Mouse (Mus musculus) midbrain, embryonic 12.5 days (tissue): ENCODE measurements around the gene Rab11fip4. TPM values are rescaled to one million over a fixed set of nuclear protein-coding genes. Genes with fewer than 3 reads are reported as not detected.

Experiments used
- ATAC-seq: fragments of 200-750 bp; cut with Nextera tagmentation; 2 replicates; pipeline ENCODE4 v1.8.0; 2017; ENCODE audit warnings: low read depth, moderate TSS enrichment, moderate library complexity; ENCODE audit not compliant: low FRiP score
- H3K27ac ChIP-seq: fragments of 300-500 bp; sonication (generic); replicated peaks from 2 replicates; pipeline ENCODE4 v1.5.1; 2016; ENCODE audit warnings: mild to moderate bottlenecking
- H3K27me3 ChIP-seq: fragments of 300-500 bp; sonication (generic); 2 replicates; pipeline ENCODE4 v1.6.1; 2016; ENCODE audit warnings: mild to moderate bottlenecking
- H3K36me3 ChIP-seq: fragments of 300-500 bp; sonication (generic); 2 replicates; pipeline ENCODE4 v1.6.1; 2016
- H3K4me1 ChIP-seq: fragments of 300-500 bp; sonication (generic); 2 replicates; pipeline ENCODE4 v1.6.1; 2016
- H3K4me2 ChIP-seq: fragments of 300-500 bp; sonication (generic); replicated peaks from 2 replicates; pipeline ENCODE4 v1.6.1; 2016; ENCODE audit warnings: mild to moderate bottlenecking, moderate library complexity
- H3K4me3 ChIP-seq: fragments of 300-500 bp; sonication (generic); 2 replicates; pipeline ENCODE4 v1.5.1; 2016; ENCODE audit warnings: mild to moderate bottlenecking
- H3K9ac ChIP-seq: fragments of 300-500 bp; sonication (generic); replicated peaks from 2 replicates; pipeline ENCODE4 v1.6.1; 2016; ENCODE audit warnings: mild to moderate bottlenecking, moderate library complexity
- H3K9me3 ChIP-seq: fragments of 300-500 bp; sonication (generic); 2 replicates; pipeline ENCODE4 v1.6.1; 2016; ENCODE audit warnings: mild to moderate bottlenecking
- WGBS: fragments of 180-500 bp; shearing (Covaris S2); methylation state at CpG from one replicate; pipeline ENCODE4 v1.1.7; 2016; 5-methylcytosine and 5-hydroxymethylcytosine counted together
- polyA plus RNA-seq: library from polyadenylated mRNA; unstranded; fragments of >200 nt; fragmentation: Nextera tagmentation; extraction: Ambion mirVana; gene quantifications from 2 replicates; pipeline ENCODE4 v1.2.1, GENCODE M21; 2016

The Rab11fip4 gene
- polyA plus RNA-seq, 1 experiment from 2014 or later = 20.6 TPM

DNA sequence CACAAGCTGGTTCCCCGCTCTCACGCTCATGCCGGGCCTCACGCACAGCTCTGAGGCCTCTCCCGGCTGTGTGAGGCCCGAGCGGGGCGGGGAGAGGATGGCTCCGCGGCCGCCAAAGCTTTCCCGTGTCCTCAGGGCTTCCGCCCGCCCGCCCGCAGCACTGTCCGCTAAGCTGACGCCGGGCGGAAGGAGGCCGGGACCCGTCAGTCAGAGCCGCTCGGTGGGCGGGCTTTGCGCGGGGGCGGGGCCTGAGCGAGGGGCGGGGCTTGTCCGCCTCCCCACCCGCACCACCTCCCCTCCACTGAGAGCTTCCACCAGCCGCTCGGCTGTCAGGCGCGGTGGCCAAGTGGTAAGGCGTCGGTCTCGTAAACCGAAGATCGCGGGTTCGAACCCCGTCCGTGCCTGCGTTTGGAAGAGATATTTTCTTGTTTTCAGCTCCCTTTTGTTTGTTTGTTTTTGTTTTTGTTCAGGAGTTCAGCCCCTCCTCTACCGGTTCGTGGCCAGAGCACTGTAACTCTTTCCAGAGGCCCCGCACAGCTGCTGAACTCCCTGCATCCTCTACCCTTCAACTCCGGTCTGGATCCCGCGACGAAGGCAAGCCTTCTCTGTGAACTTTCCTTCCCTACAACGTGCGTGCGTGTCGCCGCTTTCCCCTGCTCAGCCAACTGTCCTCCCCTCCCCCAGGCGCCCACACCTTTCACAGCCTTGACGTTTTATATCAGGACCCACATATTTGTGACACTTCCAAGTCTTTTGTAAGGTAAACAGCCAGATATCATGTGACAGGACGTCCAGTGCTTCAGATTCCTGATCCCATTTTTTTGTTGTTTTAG, 113.5 kb downstream of the Rab11fip4 start:
- under 1% methylated on average over 54 of the region's 61 CpGs for WGBS
- H3K4me1 ChIP-seq = peaks cover 27% of the 10 kb centered on the region
- H3K9me3 ChIP-seq = no peaks in the 10 kb centered on the region

DNA sequence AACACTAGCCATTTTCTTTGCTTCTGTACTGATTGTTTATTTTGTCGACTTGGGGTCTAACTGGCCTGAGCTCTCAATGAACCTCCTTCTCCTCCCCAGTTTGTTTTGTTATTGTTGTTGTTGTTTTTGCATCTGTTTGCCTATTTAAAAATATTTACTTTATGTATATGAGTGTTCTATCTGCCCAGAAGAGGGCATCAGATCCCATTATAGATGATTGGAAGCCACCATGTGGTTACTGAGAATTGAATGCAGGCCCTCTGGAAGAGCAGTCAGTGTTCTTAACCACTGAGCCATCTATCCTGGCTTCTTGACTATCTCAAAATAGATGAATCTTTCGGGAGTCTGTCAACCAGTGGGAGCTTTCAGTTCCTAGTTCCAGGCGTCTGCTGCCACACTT, 116.1 kb downstream of the Rab11fip4 start:
- Histone ChIP-seq H3K4me1 (peaks cover 44% of the 10 kb centered on the region), H3K4me2 (no peak overlapping the region), H3K27me3 (peaks cover 28% of the 10 kb centered on the region), H3K4me3 (no peak overlapping the region), H3K36me3 (no peaks in the 10 kb centered on the region), H3K9ac (no peak overlapping the region), H3K9me3 (no peaks in the 10 kb centered on the region), H3K27ac (no peak overlapping the region)
- 75% methylated on average over 3 of the region's 3 CpGs for WGBS
- ATAC-seq = no peak

More for the DNA sequence above, 113.5 kb downstream of the Rab11fip4 start:
- Histone ChIP-seq H3K27me3 (peaks cover 6% of the 10 kb centered on the region), H3K4me3 (peak overlapping the region; percentile 68), H3K36me3 (peaks cover 10% of the 10 kb centered on the region; the same call in 1 of the 2 replicates), H3K9ac (peak overlapping the region; percentile 88), H3K27ac (peak overlapping the region; percentile 97), H3K4me2 (peak overlapping the region; percentile 70)
- peak; percentile 93 for ATAC-seq

DNA sequence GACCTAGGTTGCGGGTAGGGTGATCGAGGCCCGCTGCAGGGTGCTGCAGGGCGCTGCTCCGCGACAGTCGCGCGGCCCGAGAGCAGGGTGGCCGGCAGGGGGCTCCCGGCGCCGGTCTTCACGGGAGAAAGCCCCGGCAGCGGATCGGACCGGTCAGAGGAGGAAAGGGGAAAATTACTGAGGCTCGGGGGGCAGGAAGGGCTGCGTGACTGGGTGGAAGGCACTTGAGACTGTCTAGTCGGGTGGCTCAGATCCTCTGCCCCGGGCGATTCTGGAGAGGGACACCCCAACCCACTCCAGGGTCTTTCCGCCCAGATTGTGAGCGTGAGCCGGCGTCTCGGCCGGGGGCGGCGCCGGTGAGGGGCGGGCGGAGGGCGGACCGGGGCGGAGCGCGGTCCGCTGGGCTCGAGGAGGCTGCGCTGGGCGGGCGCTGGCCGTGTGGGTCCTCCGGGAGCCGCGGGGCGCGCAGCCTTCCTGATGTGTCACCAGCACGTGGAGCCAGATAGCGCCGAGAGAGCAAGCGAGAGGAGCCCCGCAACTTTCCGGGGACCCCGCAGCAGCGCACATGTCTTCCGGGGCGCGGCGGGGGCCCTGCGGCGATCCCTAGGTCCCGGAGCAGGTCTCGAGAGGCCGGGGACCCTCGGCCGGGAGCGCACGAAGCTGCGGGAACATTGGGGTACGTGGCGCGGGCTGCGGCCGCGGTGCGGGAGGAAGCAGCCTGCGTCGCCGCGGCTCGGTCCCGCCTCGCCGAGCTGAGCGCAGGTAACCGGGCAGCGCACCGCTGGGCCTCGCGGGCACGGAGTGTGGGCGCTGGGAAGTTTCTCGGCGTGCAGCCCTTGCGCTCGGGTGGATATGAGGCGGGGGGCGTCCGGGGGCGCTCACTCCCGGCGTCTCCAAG, 120.1 kb downstream of the Rab11fip4 start:
- Histone ChIP-seq H3K27me3 (peaks cover 55% of the 10 kb centered on the region), H3K9ac (peak overlapping the region; percentile 67), H3K4me2 (peak overlapping the region; percentile 97), H3K36me3 (no peaks in the 10 kb centered on the region), H3K4me3 (peak overlapping the region; percentile 63), H3K27ac (peak overlapping the region; percentile 35; the same call in 1 of the 2 replicates), H3K4me1 (peaks cover 23% of the 10 kb centered on the region), H3K9me3 (no peaks in the 10 kb centered on the region)
- peak; percentile 89 for ATAC-seq
- under 1% methylated on average over 105 of the region's 106 CpGs for whole genome bisulfite sequencing

DNA sequence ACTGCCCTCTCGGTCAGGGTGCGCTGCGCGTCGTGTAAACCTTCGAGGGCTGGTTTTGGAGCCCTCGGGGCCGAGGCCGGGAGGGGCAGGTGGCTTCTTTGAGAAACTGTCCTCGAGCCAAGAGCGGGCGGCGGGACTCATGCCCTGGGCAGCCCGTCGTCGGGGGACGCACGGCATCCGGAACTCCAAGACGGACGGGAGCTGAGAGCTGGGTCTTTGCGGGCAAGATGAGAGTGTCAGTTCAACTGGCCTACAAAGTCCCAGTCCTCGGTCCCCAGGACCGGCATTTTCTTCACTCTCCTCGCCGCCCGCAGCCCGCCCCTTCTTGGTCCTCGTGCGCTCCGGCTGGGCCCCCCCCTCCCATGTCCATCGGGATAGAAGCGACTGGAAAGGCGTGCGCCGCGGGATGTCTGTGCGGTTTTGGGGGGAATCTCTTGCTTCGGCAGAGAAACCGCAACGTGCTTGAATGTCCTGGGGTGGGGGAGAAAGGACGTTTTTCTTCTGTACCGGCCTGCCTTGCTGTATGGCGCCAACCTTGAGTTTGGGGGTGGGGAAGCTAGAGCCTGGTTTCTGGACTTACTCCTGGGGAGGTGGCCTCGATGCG, 120.9 kb downstream of the Rab11fip4 start:
- peak overlapping the region; percentile 97 for H3K4me2 ChIP-seq
- no peaks in the 10 kb centered on the region for H3K9me3 ChIP-seq
- H3K4me1 ChIP-seq = peaks cover 23% of the 10 kb centered on the region
- WGBS = 2% methylated on average over 46 of the region's 46 CpGs
- peak; percentile 5; the same call in 1 of the 2 replicates for ATAC-seq
- H3K27me3 ChIP-seq = peaks cover 55% of the 10 kb centered on the region
- H3K9ac ChIP-seq = peak overlapping the region; percentile 67
- peak overlapping the region; percentile 63 for H3K4me3 ChIP-seq
- no peak overlapping the region for H3K27ac ChIP-seq
- H3K36me3 ChIP-seq = no peaks in the 10 kb centered on the region

DNA sequence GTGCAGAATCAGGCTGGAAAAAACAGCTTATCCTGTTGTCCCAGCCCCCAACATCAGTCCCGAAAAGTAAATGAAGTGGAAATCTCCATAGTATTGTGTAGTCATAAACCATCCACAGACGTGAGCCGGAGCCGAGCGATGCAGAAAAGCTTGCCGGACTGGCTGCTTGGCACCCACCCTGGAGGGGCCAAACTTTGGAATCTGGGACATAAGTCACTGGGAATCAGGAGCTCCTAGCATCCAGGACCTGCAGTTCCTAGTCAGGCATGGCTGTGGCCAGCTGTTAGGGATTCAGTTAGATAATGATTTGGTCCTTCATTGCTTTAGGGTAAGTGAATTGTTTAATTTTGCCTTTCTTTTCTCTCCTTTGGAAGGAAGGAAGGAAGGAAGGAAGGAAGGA, 122.2 kb downstream of the Rab11fip4 start:
- Histone ChIP-seq H3K27ac (no peak overlapping the region), H3K27me3 (peaks cover 55% of the 10 kb centered on the region), H3K9ac (no peak overlapping the region), H3K4me3 (no peak overlapping the region), H3K4me2 (no peak overlapping the region), H3K4me1 (peaks cover 27% of the 10 kb centered on the region), H3K36me3 (no peaks in the 10 kb centered on the region), H3K9me3 (no peaks in the 10 kb centered on the region)
- WGBS = 71% methylated on average over 6 of the region's 6 CpGs
- no peak for ATAC-seq

GRCm38 (mm10) chr11:79713678-79714077, 122.7 kb downstream of the Rab11fip4 start:
- H3K27me3 ChIP-seq = peaks cover 55% of the 10 kb centered on the region
- H3K4me1 ChIP-seq = peaks cover 30% of the 10 kb centered on the region
- H3K27ac ChIP-seq = no peak overlapping the region
- H3K9ac ChIP-seq = no peak overlapping the region
- no peaks in the 10 kb centered on the region for H3K9me3 ChIP-seq
- 51% methylated on average over 4 of the region's 4 CpGs for WGBS
- no peak for ATAC-seq
- no peak overlapping the region for H3K4me3 ChIP-seq
- H3K4me2 ChIP-seq = no peak overlapping the region
- H3K36me3 ChIP-seq = no peaks in the 10 kb centered on the region

- Histone ChIP-seq H3K27ac (no peak overlapping the region), H3K4me3 (no peak overlapping the region), H3K9ac (no peak overlapping the region), H3K4me2 (no peak overlapping the region), H3K36me3 (no peaks in the 10 kb centered on the region), H3K27me3 (peaks cover 51% of the 10 kb centered on the region), H3K4me1 (peaks cover 34% of the 10 kb centered on the region), H3K9me3 (no peaks in the 10 kb centered on the region)
- ATAC-seq = no peak
- WGBS = 61% methylated on average over 13 of the region's 13 CpGs
Measured at GRCm38 (mm10) chr11:79714082-79714742, 123.2 kb downstream of the Rab11fip4 start.

- peaks cover 47% of the 10 kb centered on the region for H3K27me3 ChIP-seq
- no peak overlapping the region for H3K9ac ChIP-seq
- H3K4me1 ChIP-seq = peaks cover 33% of the 10 kb centered on the region
Measured at GRCm38 (mm10) chr11:79714743-79715110, 123.7 kb downstream of the Rab11fip4 start.

DNA sequence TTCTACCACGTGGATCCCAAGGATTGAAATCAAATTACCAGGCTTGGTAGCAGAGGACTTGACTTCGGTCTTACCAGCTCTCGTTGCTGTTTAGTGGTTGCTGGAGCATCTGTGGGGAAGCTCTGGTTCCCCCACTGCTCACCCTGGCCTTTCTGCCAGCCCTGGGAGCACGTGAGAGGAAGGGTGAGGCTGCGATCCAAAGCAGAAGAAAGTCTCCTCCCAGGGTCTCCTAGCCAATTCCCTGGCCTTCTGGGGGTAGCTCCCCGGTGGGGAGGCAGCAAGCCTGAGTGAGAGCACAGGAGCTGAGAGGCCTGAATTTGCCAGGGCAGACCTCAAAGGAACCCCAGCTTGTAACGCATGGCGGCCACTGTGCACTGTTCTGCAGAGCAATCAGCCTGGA, 124.3 kb downstream of the Rab11fip4 start:
- peaks cover 27% of the 10 kb centered on the region for H3K4me1 ChIP-seq
- peaks cover 41% of the 10 kb centered on the region for H3K27me3 ChIP-seq
- H3K9me3 ChIP-seq = no peaks in the 10 kb centered on the region
- no peak overlapping the region for H3K4me3 ChIP-seq
- 77% methylated on average over 8 of the region's 8 CpGs for WGBS
- no peak overlapping the region for H3K9ac ChIP-seq
- ATAC-seq = no peak
- H3K27ac ChIP-seq = no peak overlapping the region
- H3K36me3 ChIP-seq = no peaks in the 10 kb centered on the region
- H3K4me2 ChIP-seq = no peak overlapping the region

More at GRCm38 (mm10) chr11:79714743-79715110, 123.7 kb downstream of the Rab11fip4 start:
- WGBS = 88% methylated on average over 6 of the region's 6 CpGs
- ATAC-seq = no peak
- H3K27ac ChIP-seq = no peak overlapping the region
- H3K4me2 ChIP-seq = no peak overlapping the region
- no peaks in the 10 kb centered on the region for H3K36me3 ChIP-seq
- H3K4me3 ChIP-seq = no peak overlapping the region
- no peaks in the 10 kb centered on the region for H3K9me3 ChIP-seq

DNA sequence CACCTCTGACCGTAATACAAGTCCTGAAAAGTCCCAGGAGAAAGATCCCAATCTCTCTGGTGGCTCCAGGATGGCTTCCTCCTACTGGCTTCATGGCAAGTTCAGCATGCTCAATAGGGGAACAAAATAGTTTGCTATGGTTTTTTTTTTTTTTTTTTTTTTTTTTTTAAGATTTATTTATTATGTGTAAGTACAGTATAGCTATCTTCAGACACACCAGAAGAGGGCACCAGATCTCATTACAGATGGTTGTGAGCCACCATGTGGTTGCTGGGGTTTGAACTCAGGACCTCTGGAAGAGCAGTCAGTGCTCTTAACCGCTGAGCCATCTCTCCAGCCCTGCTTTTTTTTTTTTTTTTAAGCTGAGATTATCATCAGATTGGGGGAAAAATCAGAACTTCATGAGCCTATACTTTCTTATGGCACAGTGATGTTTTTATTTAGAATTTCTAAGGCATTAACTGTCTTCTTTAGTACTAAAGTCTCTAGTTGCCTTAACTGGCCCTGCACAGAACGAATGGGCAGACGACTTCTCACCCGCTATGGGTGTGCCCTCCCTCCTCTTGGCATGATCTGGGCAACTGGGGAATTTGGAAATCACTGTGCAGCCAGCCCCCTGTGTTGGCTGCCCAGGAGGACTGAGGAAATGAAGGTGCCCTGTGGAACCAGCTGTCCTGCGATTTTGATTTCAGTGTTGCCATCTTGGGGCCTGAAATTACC, 124.9 kb downstream of the Rab11fip4 start:
- WGBS = 74% methylated on average over 6 of the region's 6 CpGs
- H3K9me3 ChIP-seq = no peaks in the 10 kb centered on the region
- ATAC-seq = no peak
- no peaks in the 10 kb centered on the region for H3K36me3 ChIP-seq
- H3K4me2 ChIP-seq = no peak overlapping the region
- peaks cover 29% of the 10 kb centered on the region for H3K4me1 ChIP-seq
- peaks cover 37% of the 10 kb centered on the region for H3K27me3 ChIP-seq
- H3K9ac ChIP-seq = no peak overlapping the region
- no peak overlapping the region for H3K4me3 ChIP-seq
- no peak overlapping the region for H3K27ac ChIP-seq

- peaks cover 24% of the 10 kb centered on the region for H3K4me1 ChIP-seq
- no peak overlapping the region for H3K9ac ChIP-seq
- 72% methylated on average over 2 of the region's 2 CpGs for WGBS
- no peak for ATAC-seq
- no peak overlapping the region for H3K4me3 ChIP-seq
- H3K4me2 ChIP-seq = no peak overlapping the region
- H3K9me3 ChIP-seq = no peaks in the 10 kb centered on the region
- no peaks in the 10 kb centered on the region for H3K36me3 ChIP-seq
- H3K27me3 ChIP-seq = peaks cover 33% of the 10 kb centered on the region
- no peak overlapping the region for H3K27ac ChIP-seq
Measured at GRCm38 (mm10) chr11:79716453-79716749, 125.4 kb downstream of the Rab11fip4 start.
